Mouse (Mus musculus) stomach, postnatal 0 days (tissue): ENCODE measurements around the gene Acot3.

Experiments
- CTCF ChIP-seq: IDR thresholded peaks from 2 replicates; pipeline ENCODE4 v1.5.1; 2016; ENCODE audit warnings: antibody characterized with exemption, low read depth, mild to moderate bottlenecking, moderate library complexity
- EP300 ChIP-seq: optimal IDR thresholded peaks from 2 replicates; pipeline ENCODE3; 2016; ENCODE audit warnings: antibody characterized with exemption

DNA sequence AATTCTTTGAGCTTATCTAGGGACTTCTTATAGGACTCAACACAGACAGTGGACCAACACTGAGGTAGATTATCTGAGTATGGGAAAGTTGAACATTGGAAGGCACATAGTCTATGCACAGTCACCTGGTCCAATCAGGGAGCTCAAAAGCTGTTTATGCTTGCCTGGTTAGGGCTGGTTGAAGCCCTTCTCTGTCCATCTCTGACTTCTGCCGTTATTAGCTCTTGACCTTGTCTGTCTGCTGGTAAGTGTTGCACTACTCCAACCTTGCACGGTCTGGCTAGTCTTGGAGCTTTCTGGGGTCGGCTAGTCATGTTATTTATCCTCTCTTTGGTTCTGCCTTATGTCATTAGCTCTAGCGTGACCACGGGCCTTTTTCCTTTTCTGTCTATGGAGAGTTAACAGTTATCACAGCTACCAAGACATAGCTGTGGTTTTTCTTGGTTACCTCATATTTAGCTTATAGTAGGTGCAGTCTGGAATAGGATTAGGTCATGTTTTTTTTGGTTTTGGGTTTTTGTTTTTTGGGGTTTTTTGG lies at the start of gene Acot3:
- TF ChIP-seq CTCF = no peak
- TF ChIP-seq EP300 = no peak
